Mouse (Mus musculus): ENCODE data around the gene Olfr574. TPM values are rescaled to one million over a fixed set of nuclear protein-coding genes. Genes with fewer than 3 reads are reported as not detected.

Gene Olfr574
- not detected in 2 replicates for polyA plus RNA-seq (2015; fragmentation: Nextera tagmentation; extraction: Ambion mirVana)

- ATAC-seq (ENCODE audit: low read depth), result no peak
- Histone ChIP-seq H3K9ac (ENCODE audit: low read length) (no peak within 1 kb of the TSS), H3K4me3 (ENCODE audit: low read length) (no peak within 1 kb of the TSS), H3K27me3 (ENCODE audit: control insufficient read depth, insufficient read depth, low read depth, low read length) (no peaks in the 10 kb centered on the region), H3K4me2 (ENCODE audit: low read depth, low read length) (no peak within 1 kb of the TSS), H3K36me3 (ENCODE audit: control insufficient read depth, insufficient read depth, low read length) (no peaks in the 10 kb centered on the region), H3K4me1 (replicated peaks; ENCODE audit: control insufficient read depth, insufficient read depth, low read length) (no peaks in the 10 kb centered on the region), H3K27ac (ENCODE audit: low read length) (no peak within 1 kb of the TSS), H3K9me3 (ENCODE audit: control insufficient read depth, low read length) (no peaks in the 10 kb centered on the region)
- 100% methylated on average over 1 of the region's 1 CpGs for WGBS
These were observed at the start of gene Olfr574 for GRCm38 (mm10) chr7:102948167-102948566. TSS of gene Olfr574 (plus strand) at chr7:102948467.

GRCm38 (mm10) chr7:102915261-102915660 lies 33.0 kb upstream of the Olfr574 start:
- H3K4me1 ChIP-seq (replicated peaks; ENCODE audit: control insufficient read depth, insufficient read depth, low read length), result no peaks in the 10 kb centered on the region
- H3K4me3 ChIP-seq (ENCODE audit: low read length), result no peak overlapping the region
- no peak overlapping the region for H3K27ac ChIP-seq (ENCODE audit: low read length)
- no peaks in the 10 kb centered on the region for H3K27me3 ChIP-seq (ENCODE audit: control insufficient read depth, insufficient read depth, low read depth, low read length)
- 29% methylated on average over 1 of the region's 1 CpGs for WGBS
- H3K9me3 ChIP-seq (ENCODE audit: control insufficient read depth, low read length), result no peaks in the 10 kb centered on the region
- H3K36me3 ChIP-seq (ENCODE audit: control insufficient read depth, insufficient read depth, low read length), result no peaks in the 10 kb centered on the region
- no peak overlapping the region for H3K4me2 ChIP-seq (ENCODE audit: low read depth, low read length)
- ATAC-seq (ENCODE audit: low read depth), result no peak
- H3K9ac ChIP-seq (ENCODE audit: low read length), result no peak overlapping the region

- Histone ChIP-seq H3K4me1 (replicated peaks; ENCODE audit: control insufficient read depth, insufficient read depth, low read length) (no peaks in the 10 kb centered on the region), H3K9me3 (ENCODE audit: control insufficient read depth, low read length) (no peaks in the 10 kb centered on the region), H3K4me2 (ENCODE audit: low read depth, low read length) (no peak overlapping the region), H3K27ac (ENCODE audit: low read length) (no peak overlapping the region), H3K4me3 (ENCODE audit: low read length) (no peak overlapping the region), H3K36me3 (ENCODE audit: control insufficient read depth, insufficient read depth, low read length) (no peaks in the 10 kb centered on the region), H3K27me3 (ENCODE audit: control insufficient read depth, insufficient read depth, low read depth, low read length) (no peaks in the 10 kb centered on the region), H3K9ac (ENCODE audit: low read length) (no peak overlapping the region)
- WGBS, result 41% methylated on average over 5 of the region's 5 CpGs
- no peak for ATAC-seq (ENCODE audit: low read depth)
These were observed 31.9 kb upstream of the Olfr574 start for GRCm38 (mm10) chr7:102916405-102916804.

- no peaks in the 10 kb centered on the region for H3K9me3 ChIP-seq (ENCODE audit: control insufficient read depth, low read length)
These were observed 31.0 kb upstream of the Olfr574 start, which contains the start of gene Olfr571 for GRCm38 (mm10) chr7:102917032-102917875. TSS of gene Olfr571 (minus strand) at chr7:102917536.

GRCm38 (mm10) chr7:102919632-102920031 lies 28.6 kb upstream of the Olfr574 start:
- Histone ChIP-seq H3K27ac (ENCODE audit: low read length) (no peak overlapping the region), H3K36me3 (ENCODE audit: control insufficient read depth, insufficient read depth, low read length) (no peaks in the 10 kb centered on the region), H3K9ac (ENCODE audit: low read length) (no peak overlapping the region), H3K9me3 (ENCODE audit: control insufficient read depth, low read length) (no peaks in the 10 kb centered on the region), H3K4me1 (replicated peaks; ENCODE audit: control insufficient read depth, insufficient read depth, low read length) (no peaks in the 10 kb centered on the region), H3K4me3 (ENCODE audit: low read length) (no peak overlapping the region), H3K4me2 (ENCODE audit: low read depth, low read length) (no peak overlapping the region), H3K27me3 (ENCODE audit: control insufficient read depth, insufficient read depth, low read depth, low read length) (no peaks in the 10 kb centered on the region)
- 9% methylated on average over 1 of the region's 1 CpGs for WGBS
- ATAC-seq (ENCODE audit: low read depth), result 0 out of 2 replicates have a peak, but pooled peaks have one; percentile 10

More at GRCm38 (mm10) chr7:102917032-102917875, 31.0 kb upstream of the Olfr574 start, which contains the start of gene Olfr571:
- Histone ChIP-seq H3K9ac (ENCODE audit: low read length) (no peak within 1 kb of the TSS), H3K27ac (ENCODE audit: low read length) (no peak within 1 kb of the TSS), H3K36me3 (ENCODE audit: control insufficient read depth, insufficient read depth, low read length) (no peaks in the 10 kb centered on the region), H3K4me2 (ENCODE audit: low read depth, low read length) (no peak within 1 kb of the TSS), H3K4me1 (replicated peaks; ENCODE audit: control insufficient read depth, insufficient read depth, low read length) (no peaks in the 10 kb centered on the region), H3K4me3 (ENCODE audit: low read length) (no peak within 1 kb of the TSS), H3K27me3 (ENCODE audit: control insufficient read depth, insufficient read depth, low read depth, low read length) (no peaks in the 10 kb centered on the region)
- WGBS, result 52% methylated on average over 4 of the region's 4 CpGs
- no peak for ATAC-seq (ENCODE audit: low read depth)

GRCm38 (mm10) chr7:102924109-102924508 lies 24.2 kb upstream of the Olfr574 start, which contains the start of gene Olfr572:
TSS of gene Olfr572 (plus strand) at chr7:102924409.
- Histone ChIP-seq H3K9ac (ENCODE audit: low read length) (no peak within 1 kb of the TSS), H3K4me1 (replicated peaks; ENCODE audit: control insufficient read depth, insufficient read depth, low read length) (no peaks in the 10 kb centered on the region), H3K4me2 (ENCODE audit: low read depth, low read length) (no peak within 1 kb of the TSS), H3K27me3 (ENCODE audit: control insufficient read depth, insufficient read depth, low read depth, low read length) (no peaks in the 10 kb centered on the region), H3K9me3 (ENCODE audit: control insufficient read depth, low read length) (no peaks in the 10 kb centered on the region), H3K27ac (ENCODE audit: low read length) (no peak within 1 kb of the TSS), H3K36me3 (ENCODE audit: control insufficient read depth, insufficient read depth, low read length) (no peaks in the 10 kb centered on the region), H3K4me3 (ENCODE audit: low read length) (no peak within 1 kb of the TSS)
- 53% methylated on average over 1 of the region's 1 CpGs for WGBS
- no peak for ATAC-seq (ENCODE audit: low read depth)

GRCm38 (mm10) chr7:102927105-102927504 lies 21.2 kb upstream of the Olfr574 start:
- Histone ChIP-seq H3K27ac (ENCODE audit: low read length) (no peak overlapping the region), H3K9me3 (ENCODE audit: control insufficient read depth, low read length) (no peaks in the 10 kb centered on the region), H3K36me3 (ENCODE audit: control insufficient read depth, insufficient read depth, low read length) (no peaks in the 10 kb centered on the region), H3K4me2 (ENCODE audit: low read depth, low read length) (no peak overlapping the region), H3K4me3 (ENCODE audit: low read length) (no peak overlapping the region), H3K27me3 (ENCODE audit: control insufficient read depth, insufficient read depth, low read depth, low read length) (no peaks in the 10 kb centered on the region), H3K4me1 (replicated peaks; ENCODE audit: control insufficient read depth, insufficient read depth, low read length) (no peaks in the 10 kb centered on the region), H3K9ac (ENCODE audit: low read length) (no peak overlapping the region)
- 59% methylated on average over 3 of the region's 3 CpGs for WGBS
- ATAC-seq (ENCODE audit: low read depth), result no peak

GRCm38 (mm10) chr7:102942475-102942874 lies 5.8 kb upstream of the Olfr574 start, which contains the start of gene Olfr573-ps1:
TSS of gene Olfr573-ps1 (minus strand) at chr7:102942575.
- H3K9me3 ChIP-seq (ENCODE audit: control insufficient read depth, low read length), result no peaks in the 10 kb centered on the region
- no peak for ATAC-seq (ENCODE audit: low read depth)
- 74% methylated on average over 2 of the region's 2 CpGs for WGBS
- no peaks in the 10 kb centered on the region for H3K27me3 ChIP-seq (ENCODE audit: control insufficient read depth, insufficient read depth, low read depth, low read length)
- H3K4me1 ChIP-seq (replicated peaks; ENCODE audit: control insufficient read depth, insufficient read depth, low read length), result no peaks in the 10 kb centered on the region
- H3K9ac ChIP-seq (ENCODE audit: low read length), result no peak within 1 kb of the TSS
- no peaks in the 10 kb centered on the region for H3K36me3 ChIP-seq (ENCODE audit: control insufficient read depth, insufficient read depth, low read length)
- H3K4me3 ChIP-seq (ENCODE audit: low read length), result no peak within 1 kb of the TSS
- H3K27ac ChIP-seq (ENCODE audit: low read length), result no peak within 1 kb of the TSS
- H3K4me2 ChIP-seq (ENCODE audit: low read depth, low read length), result no peak within 1 kb of the TSS

- Histone ChIP-seq H3K9ac (ENCODE audit: low read length) (no peak overlapping the region), H3K27me3 (ENCODE audit: control insufficient read depth, insufficient read depth, low read depth, low read length) (no peaks in the 10 kb centered on the region), H3K9me3 (ENCODE audit: control insufficient read depth, low read length) (no peaks in the 10 kb centered on the region), H3K27ac (ENCODE audit: low read length) (no peak overlapping the region), H3K4me2 (ENCODE audit: low read depth, low read length) (no peak overlapping the region), H3K4me3 (ENCODE audit: low read length) (no peak overlapping the region), H3K4me1 (replicated peaks; ENCODE audit: control insufficient read depth, insufficient read depth, low read length) (no peaks in the 10 kb centered on the region), H3K36me3 (ENCODE audit: control insufficient read depth, insufficient read depth, low read length) (no peaks in the 10 kb centered on the region)
- no peak for ATAC-seq (ENCODE audit: low read depth)
- WGBS, result 85% methylated on average over 1 of the region's 1 CpGs
These were observed 4.8 kb upstream of the Olfr574 start for GRCm38 (mm10) chr7:102943417-102943816.

Data from lung, embryonic 16.5 days (tissue).